Mouse (Mus musculus) heart, postnatal 25 days (tissue): ENCODE results near the gene Wdr90. TPM values are rescaled to one million over a fixed set of nuclear protein-coding genes. Genes with fewer than 3 reads are reported as not detected.
"Not testable (repeated sequence)": the region's sequence is repeated elsewhere in the genome, so short reads cannot be mapped to it uniquely, and the experiment has no call there.

Experiments used
- DNase-seq: peaks from one replicate; pipeline ENCODE4 v3.0.0; 2022; ENCODE audit warnings: low spot score
- intact Hi-C: fragments of 180-260 bp; cut with DNase I; formaldehyde crosslinking; loops from one replicate; pipeline ENCODE4 v1.15.1; 2025
- total RNA-seq, 2 experiments: library from RNA; stranded (reverse); gene quantifications; 2 replicates each; pipeline ENCODE4 v1.2.3; 2021

The Wdr90 gene
- total RNA-seq, 2 experiments from 2014 or later, result 2.8 to 2.9 TPM

GRCm38 (mm10) chr17:25818851-25819780 lies 42.2 kb downstream of the Wdr90 start:
- intact Hi-C loops, result no loop called here
- DNase-seq, result no peak

- intact Hi-C loops, result no loop called here
- no peak for DNase-seq
These were observed 43.6 kb downstream of the Wdr90 start for GRCm38 (mm10) chr17:25817662-25818061.

GRCm38 (mm10) chr17:25813471-25813870 lies 47.8 kb downstream of the Wdr90 start:
- DNase-seq, result no peak
- intact Hi-C loops, result no loop called here

- intact Hi-C loops, result no loop called here
- DNase-seq, result no peak
These were observed 50.4 kb downstream of the Wdr90 start for GRCm38 (mm10) chr17:25810890-25811289.

- DNase-seq, result no peak
- intact Hi-C loops, result loop anchor here (10.0 kb wide), 1 partner anchor 335 kb away; no protein-coding TSS in a partner anchor
These were observed 51.5 kb downstream of the Wdr90 start for GRCm38 (mm10) chr17:25809606-25810340.

GRCm38 (mm10) chr17:25808789-25809605 lies 52.3 kb downstream of the Wdr90 start, which contains the start of gene Fbxl16:
Fbxl16 (plus strand) TSS chr17:25809085.
- intact Hi-C loops, result loop anchor here (10.0 kb wide), 1 partner anchor 334 kb away; no protein-coding TSS in a partner anchor
- peak; percentile 51 for DNase-seq

- no peak for DNase-seq
- intact Hi-C loops, result loop anchor here (10.0 kb wide), 1 partner anchor 333 kb away; no protein-coding TSS in a partner anchor
These were observed 53.3 kb downstream of the Wdr90 start for GRCm38 (mm10) chr17:25808028-25808427.

- intact Hi-C loops, result loop anchor here (10.0 kb wide), 1 partner anchor 333 kb away; no protein-coding TSS in a partner anchor
- DNase-seq, result not testable (repeated sequence)
These were observed 53.8 kb downstream of the Wdr90 start for GRCm38 (mm10) chr17:25807452-25807851.

GRCm38 (mm10) chr17:25806507-25806906 lies 54.8 kb downstream of the Wdr90 start:
- intact Hi-C loops, result loop anchor here (10.0 kb wide), 1 partner anchor 332 kb away; no protein-coding TSS in a partner anchor
- DNase-seq, result no peak

GRCm38 (mm10) chr17:25802825-25803517 lies 58.3 kb downstream of the Wdr90 start:
- intact Hi-C loops, result loop anchor here (10.0 kb wide), 1 partner anchor 328 kb away; no protein-coding TSS in a partner anchor

GRCm38 (mm10) chr17:25801029-25801428 lies 60.3 kb downstream of the Wdr90 start:
- DNase-seq, result no peak
- intact Hi-C loops, result loop anchor here (1.0 to 10.0 kb wide), 3 partner anchors 28 to 326 kb away; partner anchors contain the start of gene Narfl

More at GRCm38 (mm10) chr17:25802825-25803517, 58.3 kb downstream of the Wdr90 start:
- DNase-seq, result no peak

- intact Hi-C loops, result loop anchor here (2.0 kb wide), 1 partner anchor 26 kb away; the partner anchor contains the start of gene Wdr24
- peak; percentile 84 for DNase-seq
These were observed 64.3 kb downstream of the Wdr90 start, which contains the start of gene Metrn for GRCm38 (mm10) chr17:25796951-25797369. Metrn (minus strand) TSS chr17:25797136.

- no peak for DNase-seq
- intact Hi-C loops, result loop anchor here (2.0 kb wide), 1 partner anchor 27 kb away; the partner anchor contains the start of gene Wdr24
These were observed 65.0 kb downstream of the Wdr90 start for GRCm38 (mm10) chr17:25796211-25796771.

- DNase-seq, result no peak
- intact Hi-C loops, result loop anchor here (2.0 kb wide), 1 partner anchor 27 kb away; the partner anchor contains the start of gene Wdr24
These were observed 65.7 kb downstream of the Wdr90 start, which contains the start of gene AC134908.4 for GRCm38 (mm10) chr17:25795609-25796092. AC134908.4 (minus strand) TSS chr17:25795659.

GRCm38 (mm10) chr17:25794998-25795397 lies 66.3 kb downstream of the Wdr90 start:
- intact Hi-C loops, result no loop called here
- no peak for DNase-seq
